Comparison of ENCODE assay signal across 8 mouse cellular contexts in genomic region chr2:135439034-135439433, GRCm38 (mm10).
DNase-seq lines count a peak whose midpoint lies in the region; ATAC-seq and TF ChIP-seq lines count a peak whose summit lies in the region.

No protein-coding gene starts in this region.

- no peaks in the 10 kb centered on the region for H3K27me3 ChIP-seq in forebrain, embryonic 13.5 days
- H3K27me3 ChIP-seq in forebrain, postnatal 0 days (ENCODE audit: insufficient read depth, low read length), result no peaks in the 10 kb centered on the region
- H3K27me3 ChIP-seq in lung, embryonic 14.5 days (ENCODE audit: insufficient read depth, low read length), result no peaks in the 10 kb centered on the region
- no peaks in the 10 kb centered on the region for H3K27me3 ChIP-seq in forebrain, embryonic 14.5 days (replicated peaks; ENCODE audit: control insufficient read depth, insufficient read depth, low read length)

- 87% methylated on average over 3 of the region's 3 CpGs for WGBS in forebrain, embryonic 13.5 days
- 91% methylated on average over 3 of the region's 3 CpGs for WGBS in forebrain, postnatal 0 days
- WGBS in lung, embryonic 14.5 days, result 73% methylated on average over 3 of the region's 3 CpGs
- WGBS in forebrain, embryonic 14.5 days, result 91% methylated on average over 3 of the region's 3 CpGs

- no peak overlapping the region for H3K4me3 ChIP-seq in forebrain, embryonic 13.5 days
- H3K4me3 ChIP-seq in forebrain, postnatal 0 days (ENCODE audit: low read depth, low read length), result no peak overlapping the region
- no peak overlapping the region for H3K4me3 ChIP-seq in lung, embryonic 14.5 days (ENCODE audit: low read depth, low read length)
- no peak overlapping the region for H3K4me3 ChIP-seq in forebrain, embryonic 14.5 days (ENCODE audit: low read depth, low read length)

- no peak overlapping the region for H3K9ac ChIP-seq in forebrain, embryonic 13.5 days
- H3K9ac ChIP-seq in forebrain, postnatal 0 days, result no peak overlapping the region
- H3K9ac ChIP-seq in lung, embryonic 14.5 days, result no peak overlapping the region
- H3K9ac ChIP-seq in forebrain, embryonic 14.5 days (ENCODE audit: low read length), result no peak overlapping the region

- ATAC-seq in forebrain, embryonic 13.5 days, result peak; percentile 64
- no peak for ATAC-seq in forebrain, postnatal 0 days
- peak; percentile 32; the same call in 1 of the 2 replicates for ATAC-seq in lung, embryonic 14.5 days (ENCODE audit: insufficient read depth)
- ATAC-seq in forebrain, embryonic 14.5 days, result peak; percentile 45; the same call in 1 of the 2 replicates
- ATAC-seq in megakaryocyte-erythroid progenitor cell, adult 5-6 weeks (replicated peaks; ENCODE audit: low FRiP score, low TSS enrichment, poor library complexity, severe bottlenecking), result peak; percentile 39; the same call in 1 of the 2 replicates

- no peaks in the 10 kb centered on the region for H3K36me3 ChIP-seq in forebrain, embryonic 13.5 days (ENCODE audit: poor library complexity, severe bottlenecking)
- H3K36me3 ChIP-seq in forebrain, postnatal 0 days (ENCODE audit: insufficient read depth), result no peaks in the 10 kb centered on the region
- H3K36me3 ChIP-seq in lung, embryonic 14.5 days (ENCODE audit: insufficient read depth), result no peaks in the 10 kb centered on the region
- H3K36me3 ChIP-seq in forebrain, embryonic 14.5 days (ENCODE audit: control insufficient read depth, insufficient read depth, low read length), result no peaks in the 10 kb centered on the region

- H3K4me1 ChIP-seq in forebrain, embryonic 13.5 days, result peaks cover 6% of the 10 kb centered on the region; the same call in 1 of the 2 replicates
- no peaks in the 10 kb centered on the region for H3K4me1 ChIP-seq in forebrain, postnatal 0 days (ENCODE audit: insufficient read depth)
- H3K4me1 ChIP-seq in lung, embryonic 14.5 days (ENCODE audit: insufficient read depth), result no peaks in the 10 kb centered on the region
- no peaks in the 10 kb centered on the region for H3K4me1 ChIP-seq in forebrain, embryonic 14.5 days (ENCODE audit: control insufficient read depth, insufficient read depth, low read length)

- no peak for TF ChIP-seq CTCF in forebrain, postnatal 0 days (IDR thresholded peaks at IDR 0.05; ENCODE audit: low read depth)
- TF ChIP-seq CTCF in lung, embryonic 14.5 days (IDR thresholded peaks at IDR 0.05; ENCODE audit: low read depth), result no peak

- no peak overlapping the region for H3K4me2 ChIP-seq in forebrain, embryonic 13.5 days
- no peak overlapping the region for H3K4me2 ChIP-seq in forebrain, postnatal 0 days (ENCODE audit: low read depth)
- H3K4me2 ChIP-seq in lung, embryonic 14.5 days, result no peak overlapping the region
- H3K4me2 ChIP-seq in forebrain, embryonic 14.5 days (ENCODE audit: low read length), result no peak overlapping the region

- H3K27ac ChIP-seq in forebrain, embryonic 13.5 days, result no peak overlapping the region
- no peak overlapping the region for H3K27ac ChIP-seq in forebrain, postnatal 0 days (ENCODE audit: low read depth, low read length)
- H3K27ac ChIP-seq in lung, embryonic 14.5 days (ENCODE audit: low read depth), result no peak overlapping the region
- H3K27ac ChIP-seq in forebrain, embryonic 14.5 days (ENCODE audit: low read depth, low read length), result no peak overlapping the region

- DNase-seq in forebrain, postnatal 0 days, result no peak
- no peak for DNase-seq in lung, embryonic 14.5 days
- no peak for DNase-seq in lung, postnatal 4 days
- DNase-seq in forebrain, embryonic 14.5 days (ENCODE audit: low spot score), result no peak
- DNase-seq in right cerebral cortex, adult 2 months (ENCODE audit: low spot score in 2 of 2), result no peak
- no peak for DNase-seq in heart, adult 9 months (ENCODE audit: low spot score in 2 of 2)

- no peaks in the 10 kb centered on the region for H3K9me3 ChIP-seq in forebrain, embryonic 13.5 days (replicated peaks)
- no peaks in the 10 kb centered on the region for H3K9me3 ChIP-seq in forebrain, postnatal 0 days (ENCODE audit: low read length)
- H3K9me3 ChIP-seq in lung, embryonic 14.5 days (ENCODE audit: low read depth, low read length), result no peaks in the 10 kb centered on the region
- no peaks in the 10 kb centered on the region for H3K9me3 ChIP-seq in forebrain, embryonic 14.5 days (replicated peaks; ENCODE audit: control insufficient read depth, low read length)
